Mouse (Mus musculus) mouse embryonic stem cell (cell line): ENCODE data around the gene Lrrc63.

Source experiments
- in situ Hi-C, 2 experiments: fragments of 300-500 bp; cut with MboI; formaldehyde crosslinking; loops; 1 replicate in 1 of 2; 3 replicates in 1 of 2; pipeline ENCODE4 v1.14.3; 2019 to 2020; ENCODE audit warnings: low sequenced_read_pairs in 2 of 2, low pct_unique_long_range_greater_than_20kb in 1 of 2, mixed read lengths in 1 of 2; ENCODE audit not compliant: unreplicated experiment in 1 of 2

Lrrc63 gene

GRCm38 (mm10) chr14:75130501-75131318, at the start of gene Lrrc63, which contains the start of gene Lcp1:
Gene Lrrc63, minus strand, starts transcription at chr14:75130881.
Gene Lcp1, plus strand, starts transcription at chr14:75131101.
- in situ Hi-C loops, result no loop called here

- in situ Hi-C loops, result no loop called here
These were observed 48.7 kb upstream of the Lrrc63 start for GRCm38 (mm10) chr14:75179255-75179963.

GRCm38 (mm10) chr14:75178801-75179211, 48.1 kb upstream of the Lrrc63 start:
- in situ Hi-C loops, result no loop called here

DNA sequence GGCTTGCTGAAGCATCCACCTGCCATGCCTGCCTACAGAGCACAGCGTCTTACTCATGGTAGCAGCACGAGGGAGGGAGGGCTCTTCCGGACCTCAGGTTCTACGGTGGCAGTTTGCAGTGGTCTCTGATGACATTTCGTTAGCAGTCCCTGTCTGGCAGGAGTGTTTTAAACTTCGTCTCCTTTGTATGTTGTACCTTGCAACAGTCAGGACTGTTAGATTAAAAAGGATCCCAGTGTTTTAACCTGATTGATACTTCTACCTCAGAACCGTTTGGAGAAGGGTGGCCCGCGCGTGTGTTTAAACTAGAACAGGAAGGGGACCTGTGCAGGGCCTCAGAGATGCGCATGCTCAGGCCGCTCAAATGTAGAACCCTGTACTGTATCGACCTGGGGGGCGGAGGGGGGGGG, 47.7 kb upstream of the Lrrc63 start:
- in situ Hi-C loops, result no loop called here

- in situ Hi-C loops, result no loop called here
These were observed 46.7 kb upstream of the Lrrc63 start for GRCm38 (mm10) chr14:75177400-75177799.

DNA sequence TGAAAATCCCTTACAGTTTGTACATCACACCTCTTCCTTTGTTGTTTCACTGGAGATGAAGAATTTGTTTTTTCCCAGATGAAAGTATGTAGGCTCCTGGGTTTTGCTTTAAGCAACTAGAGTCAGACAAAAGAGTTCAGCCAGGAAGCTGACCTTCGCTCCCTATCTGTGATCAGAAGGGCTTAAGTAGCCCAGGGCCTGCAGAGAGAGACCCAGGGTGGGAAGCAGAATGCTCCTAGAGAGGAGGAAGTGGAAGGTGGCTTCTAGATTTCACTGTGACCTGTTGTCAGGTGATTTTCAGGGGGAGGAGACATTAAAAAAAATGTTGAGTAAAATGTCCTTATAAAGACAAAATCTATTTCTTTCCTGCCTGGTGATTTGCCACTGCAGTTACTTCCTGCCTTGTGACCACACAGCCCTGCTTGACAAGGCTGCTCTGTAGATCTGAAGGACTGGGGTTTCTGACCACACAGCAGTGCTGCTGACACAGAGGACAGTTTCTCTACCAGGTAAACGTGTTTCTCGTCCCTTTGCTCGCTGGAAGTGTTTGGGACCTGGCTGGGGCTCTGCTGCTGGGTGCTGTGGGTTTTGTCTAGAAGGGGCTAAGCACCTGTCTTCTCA, 45.9 kb upstream of the Lrrc63 start:
- in situ Hi-C loops, result no loop called here

- in situ Hi-C loops, result no loop called here
These were observed 45.1 kb upstream of the Lrrc63 start for GRCm38 (mm10) chr14:75175781-75176180.

DNA sequence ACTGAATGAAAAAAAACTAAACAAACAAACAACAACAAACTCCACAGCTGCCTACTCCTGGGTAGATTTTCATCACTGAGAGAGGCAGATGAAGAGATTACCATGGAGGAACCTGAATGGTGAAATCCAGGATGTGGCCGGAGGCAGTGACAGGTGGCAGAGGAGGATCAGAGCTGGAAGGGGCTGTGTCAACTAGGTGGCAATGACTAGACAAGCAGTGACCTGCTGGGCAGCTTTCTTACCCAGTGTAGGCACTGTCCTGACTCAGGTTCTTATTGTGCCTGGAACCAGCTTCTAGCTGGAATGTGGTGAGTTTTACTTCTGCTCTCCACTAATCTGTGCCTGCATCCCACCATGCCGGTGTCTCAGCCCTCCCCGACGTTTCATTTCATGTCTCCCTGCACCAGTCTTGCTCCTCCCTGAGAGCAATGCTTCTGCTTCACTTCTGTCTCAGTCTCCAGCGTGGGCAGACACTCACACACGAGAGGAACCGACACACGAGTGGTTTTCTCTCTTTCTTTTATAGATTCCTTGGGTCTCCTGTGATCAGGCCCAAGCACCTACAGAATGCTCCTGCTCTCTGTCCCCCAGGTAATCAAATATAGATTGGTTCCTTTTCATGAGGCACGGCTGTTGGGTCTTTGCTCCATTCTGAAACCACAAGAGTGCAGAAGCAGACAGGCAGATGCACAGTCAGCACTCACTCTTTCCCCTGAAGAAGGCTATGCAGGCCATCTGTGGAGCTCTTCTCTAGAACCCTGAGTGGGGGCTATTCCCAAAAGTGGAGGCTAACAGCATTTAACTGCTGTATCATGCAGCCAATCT, 44.3 kb upstream of the Lrrc63 start:
- in situ Hi-C loops, result no loop called here

DNA sequence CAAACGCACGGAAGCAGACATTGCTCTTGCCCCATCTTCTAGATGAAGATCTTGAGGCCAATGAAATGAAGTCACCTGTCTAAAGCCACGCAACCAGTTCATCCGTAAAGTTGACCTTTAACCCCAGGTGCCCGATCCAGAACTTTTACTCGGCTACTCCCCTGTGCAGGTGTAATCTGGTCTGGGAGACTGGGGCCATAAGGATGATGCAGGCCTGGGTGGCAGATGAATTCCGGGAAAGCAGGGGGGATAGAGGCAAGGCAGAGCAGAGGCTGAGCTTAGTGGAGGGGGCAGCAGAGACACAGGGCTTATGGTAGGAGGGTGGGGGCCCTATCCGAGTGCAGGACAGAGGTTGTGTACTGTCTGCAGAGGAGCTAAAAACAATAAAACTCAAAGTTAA, 43.6 kb upstream of the Lrrc63 start:
- in situ Hi-C loops, result no loop called here

- in situ Hi-C loops, result no loop called here
These were observed 39.9 kb upstream of the Lrrc63 start for GRCm38 (mm10) chr14:75170546-75170945.

DNA sequence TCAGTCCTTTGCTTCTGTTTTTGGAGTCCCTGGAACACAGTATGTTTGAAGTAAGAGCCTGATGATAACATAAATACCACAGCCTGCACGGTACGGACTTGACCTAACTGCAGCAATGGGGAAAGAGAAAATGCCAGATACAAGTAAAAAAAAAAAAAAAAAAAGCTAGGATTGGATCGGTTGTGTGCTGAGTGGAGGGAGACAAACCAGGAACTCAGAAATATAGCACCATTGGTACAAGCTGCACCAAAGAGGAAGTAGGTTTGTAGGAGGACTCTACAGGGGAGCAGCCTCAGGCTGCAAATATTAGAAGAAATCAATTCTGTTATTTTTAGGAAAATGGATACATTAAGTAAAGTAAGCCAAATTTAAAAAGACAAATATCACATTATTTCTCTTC, 37.8 kb upstream of the Lrrc63 start:
- in situ Hi-C loops, result no loop called here

GRCm38 (mm10) chr14:75165574-75166131, 35.0 kb upstream of the Lrrc63 start:
- in situ Hi-C loops, result no loop called here

DNA sequence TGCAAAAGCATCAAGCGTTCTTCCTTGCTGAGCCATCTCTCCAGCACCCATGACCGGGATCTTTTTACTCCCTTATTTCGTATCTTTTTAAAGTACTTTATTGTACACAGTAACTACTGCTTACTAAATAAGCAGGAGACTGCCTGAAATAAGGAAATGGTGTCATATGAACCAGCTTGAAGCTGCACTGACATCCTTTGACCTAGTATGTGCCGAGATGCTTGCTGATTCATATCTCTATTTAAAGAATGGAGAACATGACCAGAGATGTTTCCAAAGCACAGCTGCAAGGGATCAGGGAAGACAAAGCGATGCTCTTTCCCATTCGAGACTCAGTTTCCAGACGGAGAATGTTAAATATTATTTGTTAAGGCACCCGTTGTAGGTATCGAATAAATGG, 33.7 kb upstream of the Lrrc63 start:
- in situ Hi-C loops, result no loop called here

GRCm38 (mm10) chr14:75163866-75164265, 33.2 kb upstream of the Lrrc63 start:
- in situ Hi-C loops, result no loop called here

DNA sequence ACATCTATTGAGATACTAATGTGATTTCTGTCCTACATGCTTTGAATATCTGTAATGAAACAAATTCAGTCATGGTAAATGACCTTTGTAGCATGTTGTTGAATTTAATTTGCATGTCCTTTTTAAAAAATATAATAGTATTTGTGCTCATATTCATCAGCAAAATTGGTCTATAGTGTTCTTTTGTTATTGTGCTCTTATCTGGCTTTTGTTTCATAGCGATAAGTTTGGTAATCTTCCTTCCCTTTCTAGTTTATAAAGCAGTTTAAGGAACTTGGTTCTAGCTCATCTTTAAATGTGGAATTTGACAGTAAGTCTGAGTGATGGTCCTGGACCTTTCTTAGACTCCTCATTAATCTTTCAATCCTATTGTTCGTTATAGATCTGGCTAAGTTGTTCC, 28.7 kb upstream of the Lrrc63 start:
- in situ Hi-C loops, result no loop called here

DNA sequence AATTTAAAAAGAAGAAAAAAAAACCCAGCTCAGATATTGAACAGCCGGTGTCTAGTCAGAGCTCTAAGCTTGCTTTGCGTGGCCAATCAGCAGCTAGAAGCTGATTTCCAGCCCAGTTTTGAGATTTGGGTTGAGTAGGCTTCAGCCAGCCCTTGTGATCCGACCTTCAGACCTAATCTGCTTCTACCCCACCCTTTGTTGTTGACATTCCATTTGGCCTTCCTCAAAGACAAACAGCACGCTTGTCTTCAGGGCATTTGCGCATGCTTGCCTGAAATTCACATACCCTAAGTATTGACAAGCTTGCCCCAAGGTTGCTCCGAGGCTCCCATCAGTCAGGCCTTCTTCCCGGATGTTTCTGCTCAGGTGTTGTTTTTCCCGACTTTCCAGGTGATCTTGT, 23.8 kb upstream of the Lrrc63 start:
- in situ Hi-C loops, result no loop called here

DNA sequence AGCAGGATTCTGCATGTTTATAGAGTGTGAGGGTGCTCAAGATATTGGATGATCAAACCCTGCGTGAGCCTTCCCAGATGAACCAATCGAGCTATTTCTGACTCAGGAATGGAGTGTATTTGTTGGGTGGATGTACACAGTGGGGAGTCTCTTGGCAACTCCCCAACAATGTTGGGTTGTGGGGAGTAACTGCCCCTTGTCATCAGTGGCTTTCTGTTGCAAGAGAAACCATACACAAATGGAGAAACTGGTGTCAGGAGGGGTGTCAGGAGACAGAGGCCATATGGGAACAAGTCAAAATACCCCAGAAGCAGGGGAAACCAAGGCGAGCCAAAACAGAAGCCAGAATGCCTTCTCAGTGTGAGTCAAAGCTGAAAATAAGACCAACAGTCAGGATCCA, 20.5 kb upstream of the Lrrc63 start:
- in situ Hi-C loops, result no loop called here

DNA sequence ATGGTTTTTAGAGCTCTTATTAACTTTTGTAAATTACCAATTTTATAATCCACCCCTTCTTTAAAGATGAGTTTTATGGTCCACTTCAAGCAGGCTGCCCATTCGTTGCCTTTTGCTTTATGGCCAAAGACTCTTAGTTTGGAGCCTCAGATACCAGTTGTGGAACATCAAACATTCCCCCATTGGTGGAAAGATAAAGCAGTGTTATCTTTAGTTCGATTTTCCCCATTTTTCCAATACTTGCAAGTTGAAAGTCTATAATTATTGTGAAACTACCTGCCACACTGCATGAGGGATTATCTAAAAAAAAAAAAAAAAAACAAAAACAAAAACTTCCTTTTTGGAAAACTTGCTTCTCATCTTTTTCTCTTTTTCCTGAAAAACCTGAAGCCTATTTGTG, 20.0 kb upstream of the Lrrc63 start:
- in situ Hi-C loops, result no loop called here
